Mouse (Mus musculus) lung, postnatal 25 days (tissue): Measurements from ENCODE around the gene Pus7.
A peak's percentile ranks its signal among the peaks of the same experiment; 100 is the strongest.

Experiments used
- DNase-seq: peaks from one replicate; pipeline ENCODE4 v3.0.0; 2022; ENCODE audit warnings: low spot score

Gene Pus7

DNA sequence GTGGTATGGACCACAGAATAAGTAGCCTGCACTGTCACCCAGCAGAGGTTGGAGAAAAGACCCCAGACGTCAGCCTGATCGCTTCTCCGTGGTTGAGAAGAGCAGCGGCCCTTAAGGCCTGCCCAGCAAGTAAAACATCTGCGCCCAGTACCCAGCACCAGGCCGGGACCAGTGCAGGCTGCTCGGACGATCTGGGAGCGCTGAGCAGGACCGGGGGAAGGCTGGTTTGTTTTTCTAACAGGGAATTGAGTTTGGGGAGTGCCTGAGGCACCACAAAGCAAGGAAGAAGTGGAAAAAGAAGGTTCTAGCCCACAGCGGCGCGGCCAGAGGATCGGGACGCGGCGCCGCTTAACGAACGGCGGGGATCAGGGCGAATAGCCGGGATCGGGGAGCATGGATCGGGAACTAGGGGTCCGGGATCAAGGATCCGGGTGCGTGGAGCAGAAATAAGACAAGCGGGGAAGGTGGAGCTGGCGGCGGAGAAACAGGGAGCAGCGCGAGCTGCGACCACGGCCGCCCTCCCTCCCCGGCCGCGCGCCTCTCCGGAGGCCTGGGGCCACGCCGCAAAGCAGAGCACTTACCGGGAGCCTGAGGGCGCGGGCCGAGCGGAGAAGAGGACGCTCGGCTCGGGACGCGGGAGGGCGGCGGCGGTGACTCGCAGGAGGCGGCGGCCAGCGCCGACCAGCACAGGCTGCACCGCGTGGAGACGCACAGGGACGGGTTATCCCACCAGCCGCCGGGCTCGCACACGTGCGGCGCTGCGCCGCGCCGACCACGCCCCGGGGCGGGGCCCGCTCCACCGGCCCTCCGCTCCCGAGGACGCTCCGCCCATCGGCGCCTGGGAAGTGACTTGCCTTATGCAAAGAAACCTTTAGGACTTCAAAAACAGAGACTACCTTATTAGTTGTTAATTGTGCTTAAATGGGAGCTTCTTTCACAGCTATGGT lies at the start of gene Pus7:
Gene Pus7, minus strand, starts transcription at position 781 of the 947 bp plus-strand sequence.
- DNase-seq, result peak; percentile 82

DNA sequence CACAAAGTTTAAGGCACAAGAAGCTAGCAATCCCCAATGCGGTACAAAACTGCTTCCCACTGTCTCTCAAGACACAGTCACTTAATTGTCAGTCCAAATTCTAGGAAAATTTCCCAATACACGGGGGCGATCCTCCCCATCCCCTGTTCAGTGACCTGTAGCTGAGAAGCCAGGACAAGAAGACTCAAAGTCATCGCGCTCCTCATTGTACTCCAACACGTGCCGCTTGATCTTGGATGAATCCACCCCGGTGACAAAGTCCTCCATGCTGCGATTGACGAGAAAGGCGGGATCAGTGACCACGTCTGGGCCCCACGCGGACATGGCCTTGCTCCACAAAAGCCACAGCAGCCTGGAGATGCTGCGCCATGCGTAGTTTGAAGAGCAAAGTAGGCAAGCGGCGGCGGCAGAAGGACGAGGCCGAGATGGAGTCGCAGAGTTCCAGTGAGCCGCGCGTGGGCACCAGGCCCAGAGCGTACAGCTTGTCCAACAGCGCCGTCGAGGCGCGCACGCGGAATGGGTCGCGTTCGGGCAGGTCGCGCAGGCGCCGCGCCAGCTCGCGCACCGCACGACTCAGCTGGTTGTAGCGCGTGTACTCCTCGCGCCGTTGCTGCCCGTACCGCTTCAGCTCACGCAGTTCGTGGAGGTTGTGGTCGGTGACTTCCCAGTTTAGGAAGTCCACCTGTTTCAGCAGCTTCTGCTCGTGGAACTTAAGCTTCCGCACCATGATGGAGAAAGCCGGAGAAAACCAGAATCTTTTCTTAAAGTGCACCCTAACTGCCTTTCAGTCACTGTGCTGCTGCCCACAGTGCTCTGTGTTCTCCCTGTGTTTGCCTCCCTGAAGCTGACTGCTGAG lies 47.6 kb upstream of the Pus7 start:
- no peak for DNase-seq

DNA sequence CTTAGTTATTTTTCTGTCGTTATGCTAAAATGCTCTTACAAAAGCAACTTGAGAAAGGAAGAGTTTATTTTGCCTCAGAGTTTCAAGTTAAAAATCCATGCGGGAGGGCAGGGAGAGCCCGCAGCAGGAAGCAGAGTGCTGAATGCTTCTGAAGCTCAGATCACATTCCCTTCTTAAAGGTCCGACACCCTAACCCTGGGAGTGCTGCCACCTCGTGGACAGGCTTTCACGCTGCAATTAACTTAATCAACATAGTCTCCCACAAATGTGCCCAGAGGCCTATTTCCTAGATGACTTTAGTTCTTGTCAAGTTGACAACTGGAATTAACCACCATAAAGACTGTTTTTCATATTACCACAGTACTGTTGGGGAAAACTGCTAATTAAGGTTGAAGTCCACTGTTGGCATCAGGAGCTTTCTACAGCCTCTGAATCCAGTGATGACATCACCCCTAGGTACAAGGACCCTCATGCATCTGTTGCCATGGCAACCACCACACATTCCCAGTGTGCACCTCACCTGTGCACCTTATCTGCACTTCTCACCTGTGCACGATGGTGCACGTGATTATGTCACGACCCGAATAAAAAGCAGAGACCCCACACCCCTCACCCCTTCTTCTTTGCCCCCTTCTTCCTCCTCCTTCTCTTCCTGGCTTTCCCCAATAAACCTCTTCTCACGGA lies 43.0 kb upstream of the Pus7 start:
- peak; percentile 61 for DNase-seq

DNA sequence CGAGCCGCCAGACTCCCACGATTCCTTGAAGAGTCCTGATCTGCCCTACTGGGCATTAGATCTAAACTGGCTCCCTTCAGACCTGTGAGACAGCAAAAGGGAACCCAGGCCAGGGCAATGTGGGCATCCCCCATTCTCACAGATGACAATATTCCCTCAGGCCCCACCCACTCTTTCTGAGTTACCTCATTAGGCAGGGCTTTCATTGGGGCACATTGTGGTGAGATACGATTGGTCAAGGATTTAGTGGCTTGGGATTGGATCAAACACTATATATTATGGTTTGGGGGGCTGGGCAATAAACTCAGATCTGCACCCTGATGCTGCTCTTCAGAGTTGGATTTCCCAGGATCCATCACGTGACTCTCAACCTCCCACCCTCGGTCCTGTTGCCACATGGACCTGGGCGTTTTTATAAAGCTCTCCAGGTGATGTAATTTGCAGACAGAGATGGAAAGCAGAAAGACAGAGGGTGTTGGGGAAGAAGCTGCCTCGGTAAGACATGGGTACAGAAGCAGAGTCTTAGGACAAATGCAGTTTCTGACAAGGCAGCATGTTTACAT lies 40.7 kb upstream of the Pus7 start:
- no peak for DNase-seq

DNA sequence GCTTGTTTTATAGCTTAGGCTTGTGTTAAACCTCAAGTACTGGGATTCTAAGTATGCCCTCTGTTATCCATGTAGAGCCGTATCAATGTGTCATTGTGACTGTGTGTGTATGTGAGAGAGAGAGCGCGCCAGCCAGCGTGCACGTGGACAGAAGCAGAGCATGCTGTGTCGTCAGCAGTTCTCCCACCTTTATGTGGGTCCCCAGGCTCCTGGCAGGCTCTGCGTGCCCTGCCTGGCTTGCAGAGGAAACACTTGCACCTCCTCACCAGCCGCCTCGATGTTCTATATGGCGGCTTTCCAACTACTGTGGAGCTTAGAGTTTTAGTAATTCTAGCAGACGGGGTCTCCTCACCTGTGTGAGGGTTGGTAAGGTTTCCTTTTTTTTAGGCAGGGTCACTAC lies 38.8 kb upstream of the Pus7 start:
- DNase-seq, result no peak

DNA sequence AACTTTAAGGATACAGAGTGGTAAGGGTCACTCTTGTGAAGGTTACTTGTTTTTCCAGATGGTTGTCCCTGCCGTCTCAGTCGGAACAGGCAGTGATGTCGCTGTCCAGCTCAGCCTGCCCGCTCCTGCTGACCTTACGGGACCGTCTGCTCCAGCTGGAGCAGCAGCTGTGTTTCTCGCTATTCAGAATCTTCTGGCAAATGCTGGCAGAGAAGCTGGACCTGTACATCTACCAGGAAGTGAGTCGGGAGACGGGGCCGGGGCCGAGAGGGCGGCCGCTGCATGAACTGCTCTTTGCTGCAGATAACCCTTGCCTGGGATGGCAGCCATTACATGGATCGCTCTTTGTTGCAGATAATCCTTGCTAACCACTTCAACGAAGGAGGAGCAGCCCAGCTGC lies 33.2 kb upstream of the Pus7 start:
- no peak for DNase-seq

DNA sequence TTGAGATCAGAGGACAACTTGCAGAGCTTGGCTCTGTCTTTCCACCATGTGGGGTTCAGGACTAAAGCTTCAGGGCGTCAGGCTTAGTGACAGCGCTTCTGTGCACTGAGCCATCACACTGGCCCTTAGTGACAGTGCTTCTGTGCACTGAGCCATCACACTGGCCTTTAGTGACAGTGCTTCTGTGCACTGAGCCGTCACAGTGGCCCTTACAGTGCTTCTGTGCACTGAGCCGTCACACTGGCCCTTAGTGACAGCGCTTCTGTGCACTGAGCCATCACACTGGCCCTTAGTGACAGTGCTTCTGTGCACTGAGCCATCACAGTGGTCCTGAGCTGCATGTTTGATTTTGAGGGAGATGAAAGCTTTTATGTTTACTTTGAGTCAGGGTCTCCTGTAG lies 31.3 kb upstream of the Pus7 start:
- no peak for DNase-seq

DNA sequence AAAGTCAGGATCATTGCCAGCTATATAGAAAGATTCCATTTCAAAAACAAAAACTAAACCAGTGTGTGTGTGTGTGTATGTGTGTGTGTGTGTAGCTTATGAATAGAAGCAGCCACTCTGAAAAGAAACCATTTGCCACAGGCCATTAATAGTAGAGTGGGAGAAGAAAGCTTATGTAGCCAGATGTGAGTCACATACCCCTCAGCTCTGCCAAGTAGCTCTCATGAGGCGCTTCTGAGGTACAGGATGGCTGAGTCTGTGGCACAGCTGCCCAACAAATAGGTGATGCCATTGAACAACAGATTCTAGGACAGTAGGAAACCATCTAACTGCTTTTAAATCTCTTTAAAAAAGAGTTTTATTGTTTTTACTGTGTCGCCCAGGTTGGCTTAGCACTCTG lies 9.2 kb upstream of the Pus7 start:
- DNase-seq, result no peak

DNA sequence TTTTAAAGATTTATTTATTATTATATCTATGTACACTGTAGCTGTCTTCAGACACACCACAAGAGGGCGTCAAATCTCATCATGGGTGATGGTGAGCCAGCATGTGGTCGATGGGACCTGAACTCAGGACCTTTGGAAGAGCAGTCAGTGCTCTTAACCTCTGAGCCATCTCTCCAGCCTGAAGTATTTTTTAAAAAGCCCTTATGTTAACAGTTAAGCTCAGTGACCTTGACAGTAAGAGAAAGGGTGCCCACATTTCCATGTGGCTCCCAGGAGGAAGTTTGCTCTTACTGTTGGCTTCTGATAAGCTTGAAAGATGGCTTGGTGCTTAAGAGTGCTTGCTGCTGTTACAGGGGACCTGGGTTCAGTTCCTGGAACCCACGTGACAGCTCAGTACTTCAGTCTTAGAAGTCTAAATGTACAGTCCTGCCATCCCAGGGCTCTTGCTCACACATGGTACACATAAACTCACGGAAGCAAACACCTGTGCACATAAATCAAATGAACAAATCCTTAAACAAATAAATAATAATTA lies 5.6 kb upstream of the Pus7 start:
- DNase-seq, result no peak

DNA sequence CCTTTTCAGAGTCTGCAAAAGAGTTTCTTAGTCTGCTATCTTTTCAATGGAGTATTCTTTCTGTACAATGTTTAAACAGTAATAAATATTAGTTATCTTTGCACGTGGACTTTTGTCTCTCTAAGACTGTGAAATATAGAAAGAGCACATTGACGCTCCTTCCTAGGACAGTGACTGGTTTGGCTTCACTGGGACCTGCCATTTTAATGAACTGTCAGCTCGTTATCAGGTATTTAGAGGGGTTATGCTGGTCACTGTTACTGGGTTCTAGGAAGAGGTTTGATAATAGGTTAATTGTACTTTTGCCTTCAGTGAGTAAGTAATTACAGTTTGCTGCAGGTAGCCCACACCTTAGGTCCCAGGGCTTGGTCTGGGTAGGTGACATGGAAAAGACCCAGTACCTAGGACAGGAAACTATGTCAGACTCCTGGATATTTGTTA lies 4.9 kb upstream of the Pus7 start:
- DNase-seq, result no peak

DNA sequence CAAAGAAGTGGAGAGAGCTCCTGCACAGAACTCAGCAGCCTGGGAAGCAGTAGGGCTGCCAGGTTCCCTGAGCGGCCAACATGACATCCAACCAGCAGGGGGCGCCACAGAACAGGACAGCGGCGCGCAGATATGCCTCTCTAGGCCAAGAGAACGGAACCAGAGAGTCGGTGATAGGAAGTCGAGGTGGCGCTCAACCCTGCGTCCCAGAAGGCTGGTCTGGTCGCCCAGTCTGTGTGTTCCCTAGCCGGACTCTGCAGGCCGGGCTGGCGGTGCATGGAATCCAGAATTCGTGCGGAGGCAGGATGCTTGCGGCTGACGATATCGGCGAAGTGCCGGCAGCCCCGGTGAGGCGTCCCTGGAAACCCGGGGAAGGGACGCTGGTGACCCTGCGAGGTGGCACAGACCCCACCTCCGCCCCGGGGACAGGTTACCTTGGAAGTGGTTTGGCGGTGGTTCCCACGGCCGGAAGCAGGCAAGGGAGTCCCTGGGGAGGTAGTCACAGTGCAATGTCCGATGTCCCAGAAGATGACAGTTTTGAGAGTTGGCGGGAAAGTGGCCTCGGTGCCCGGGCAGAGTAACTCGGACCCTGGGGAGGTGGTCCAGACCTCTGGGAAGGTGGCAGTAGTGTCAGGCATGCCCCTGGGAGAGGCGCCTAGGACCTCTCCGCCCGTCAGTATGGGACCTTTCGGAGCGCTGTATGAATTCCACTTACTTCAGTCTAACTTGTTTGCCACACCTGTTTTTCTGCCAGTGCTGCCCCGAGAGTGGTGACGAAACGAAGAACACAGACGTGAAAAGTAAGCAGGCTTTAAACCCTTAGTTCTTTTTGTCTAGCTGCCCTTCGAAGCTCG lies 4.3 kb upstream of the Pus7 start, which contains the start of gene Rint1:
Gene Rint1, plus strand, starts transcription at position 176 of the 854 bp plus-strand sequence.
- DNase-seq, result peak; percentile 94

DNA sequence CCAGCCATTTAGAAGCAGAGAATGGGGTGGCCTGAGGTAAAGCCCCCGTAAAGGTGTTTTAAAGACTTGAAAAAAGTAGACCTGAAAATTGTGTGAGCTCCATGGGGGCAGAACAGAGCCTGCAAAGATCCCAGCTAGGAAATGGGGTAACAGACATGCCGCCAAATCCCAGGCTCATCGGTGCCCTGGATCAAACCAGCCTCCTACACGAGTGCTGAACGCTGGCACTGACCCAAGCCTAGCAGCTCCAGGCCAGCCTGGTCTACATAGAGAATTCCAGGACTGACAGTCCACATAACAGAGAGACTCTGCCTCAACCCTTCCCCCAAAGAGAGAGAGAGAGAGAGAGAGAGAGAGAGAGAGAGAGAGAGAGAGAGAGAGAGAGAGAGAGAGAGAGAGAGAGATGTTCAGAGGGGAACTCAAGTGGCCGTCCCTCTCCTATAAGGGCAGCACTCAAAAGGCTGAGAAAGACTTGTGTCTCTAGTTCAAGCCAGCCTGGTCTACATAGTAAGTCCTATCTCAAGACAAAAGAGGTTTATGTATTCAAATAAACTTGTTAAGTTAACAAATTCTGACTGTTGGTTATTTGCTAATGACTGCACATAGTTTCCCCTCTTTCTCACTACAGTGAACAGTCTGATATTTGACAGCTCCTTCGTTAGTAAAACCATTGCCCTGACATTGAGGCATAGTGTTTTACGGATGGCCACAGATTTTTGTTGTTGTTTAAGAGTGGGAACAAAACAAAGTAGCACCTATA lies 1.3 kb downstream of the Pus7 start:
- DNase-seq, result no peak

DNA sequence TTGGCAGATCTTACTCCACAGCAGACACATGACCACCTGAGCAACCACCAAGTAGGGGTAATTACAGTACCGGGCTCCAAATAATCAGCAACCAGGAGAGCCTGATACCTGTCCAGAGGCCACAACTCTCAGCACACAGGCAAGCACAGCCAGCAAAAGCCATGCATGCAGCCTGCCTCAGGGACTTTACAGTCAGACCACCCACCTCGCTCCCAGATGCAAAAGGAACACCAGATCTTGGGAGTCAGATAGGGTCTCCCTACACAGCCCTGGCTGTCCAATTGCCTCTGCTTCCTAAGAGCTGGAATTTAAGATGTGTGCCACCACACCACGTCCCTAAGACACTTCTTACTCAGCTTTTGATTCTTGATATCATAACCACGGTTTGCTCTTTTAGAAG lies 2.3 kb downstream of the Pus7 start:
- DNase-seq, result no peak

DNA sequence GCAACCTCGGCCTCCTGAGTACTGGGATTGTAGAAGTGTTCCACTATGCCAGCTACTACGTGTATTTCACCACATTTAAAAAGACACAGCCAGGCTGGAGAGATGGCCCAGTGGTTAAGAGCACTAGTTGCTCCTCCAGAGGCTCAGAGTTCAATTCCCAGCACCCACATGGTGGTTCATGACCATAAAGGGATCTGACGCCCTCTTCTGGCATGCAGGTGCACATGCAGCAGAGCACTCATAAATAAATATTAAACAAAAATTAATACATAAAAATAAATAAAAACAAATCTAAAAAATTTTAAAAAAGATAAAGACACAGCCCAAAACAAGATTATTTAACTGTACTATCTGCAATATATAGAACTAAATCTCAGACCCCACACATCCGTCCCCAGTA lies 3.0 kb downstream of the Pus7 start:
- no peak for DNase-seq

DNA sequence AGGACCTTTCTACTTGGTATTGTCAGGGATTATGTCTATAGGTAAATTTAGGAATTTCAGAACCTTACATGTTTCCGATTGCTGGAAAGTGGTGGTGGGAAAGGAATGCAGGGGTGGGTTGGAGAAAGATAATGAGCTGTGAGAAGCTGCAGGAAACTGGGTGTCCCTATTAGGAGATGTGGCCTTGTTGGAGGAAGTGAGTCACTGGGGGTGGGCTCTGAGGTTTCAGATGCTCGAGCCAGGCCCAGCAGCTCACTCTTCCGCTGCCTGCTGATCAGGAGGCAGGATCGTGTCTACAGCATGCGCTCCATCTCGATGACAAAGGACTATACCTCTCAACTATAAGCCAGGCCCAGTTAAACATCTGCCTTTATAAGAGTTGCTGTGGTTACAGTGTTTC lies 9.3 kb downstream of the Pus7 start:
- DNase-seq, result no peak

DNA sequence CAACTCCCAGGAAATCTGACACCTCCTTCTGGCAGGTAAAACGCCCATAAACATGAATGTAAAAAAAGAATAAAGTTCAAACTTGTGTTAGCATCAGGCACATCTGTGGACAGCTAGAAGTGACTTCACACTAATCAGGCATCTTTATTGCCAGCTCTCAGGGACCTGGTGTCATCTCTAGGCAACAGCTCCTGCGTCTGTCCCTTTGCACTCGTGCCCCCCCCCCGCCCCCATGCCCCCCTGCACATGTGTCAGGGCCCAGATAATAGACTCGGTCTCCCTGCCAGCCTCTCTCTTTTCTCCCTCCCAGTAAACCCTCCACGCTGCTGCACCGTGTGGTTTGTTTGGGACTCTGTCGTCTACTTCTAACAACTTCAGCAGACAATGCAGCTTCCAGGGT lies 12.4 kb downstream of the Pus7 start:
- no peak for DNase-seq

DNA sequence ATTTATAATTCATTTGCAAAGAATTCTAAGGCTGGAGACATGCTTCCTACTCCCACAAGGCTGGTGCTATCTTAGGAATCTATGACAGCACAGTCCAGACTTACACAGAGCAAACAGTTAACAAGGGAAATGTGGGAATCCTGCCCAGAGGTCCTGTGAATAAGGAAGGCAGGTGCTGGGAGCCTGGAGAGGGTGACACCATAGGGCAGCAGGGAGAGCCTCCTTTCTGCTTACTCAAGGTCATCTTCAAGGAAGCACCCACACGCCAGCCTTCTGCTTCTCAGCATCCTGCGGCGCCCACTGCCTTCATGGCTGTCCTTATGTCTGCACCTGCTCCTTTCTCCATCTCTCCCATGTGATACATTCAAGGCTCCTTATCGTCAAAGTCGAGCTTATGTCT lies 19.0 kb downstream of the Pus7 start:
- DNase-seq, result no peak

DNA sequence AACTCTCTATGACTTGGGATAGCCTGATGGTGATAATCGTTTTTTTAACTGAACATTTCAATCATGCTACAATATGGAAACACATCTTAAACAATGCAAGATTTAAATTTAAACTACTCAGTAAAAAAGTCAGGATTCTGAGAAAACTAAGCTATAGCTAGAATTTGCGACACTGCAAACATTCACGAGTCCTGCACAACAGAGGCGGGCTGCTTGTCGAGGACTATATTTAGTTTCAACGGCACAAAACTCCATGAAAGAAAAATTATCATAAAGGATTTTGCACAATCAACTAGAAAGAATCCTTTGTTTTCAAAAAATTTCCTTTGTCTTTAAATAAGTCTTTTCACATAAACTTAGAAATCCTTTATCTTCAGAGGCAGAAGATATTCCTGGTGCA lies 21.0 kb downstream of the Pus7 start:
- no peak for DNase-seq

DNA sequence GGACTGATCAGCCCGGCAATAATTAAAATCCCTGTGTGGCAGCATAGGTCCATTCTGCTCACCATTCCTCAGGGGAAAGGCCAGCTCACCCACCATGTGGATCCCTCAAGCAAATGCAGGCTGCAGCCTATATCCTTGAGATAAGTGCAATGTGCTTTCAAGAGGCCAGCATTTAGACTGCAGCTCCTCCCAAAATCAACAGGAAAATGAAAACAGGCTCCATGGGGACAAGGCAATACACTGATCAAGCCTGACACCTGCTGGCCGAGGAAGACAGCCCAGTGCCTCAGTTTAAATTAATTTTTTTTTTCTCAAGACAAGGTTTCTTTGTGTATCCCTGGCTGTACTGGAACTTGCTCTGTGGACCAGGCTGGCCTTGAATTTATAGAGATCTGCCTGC lies 24.9 kb downstream of the Pus7 start:
- peak; percentile 35 for DNase-seq

DNA sequence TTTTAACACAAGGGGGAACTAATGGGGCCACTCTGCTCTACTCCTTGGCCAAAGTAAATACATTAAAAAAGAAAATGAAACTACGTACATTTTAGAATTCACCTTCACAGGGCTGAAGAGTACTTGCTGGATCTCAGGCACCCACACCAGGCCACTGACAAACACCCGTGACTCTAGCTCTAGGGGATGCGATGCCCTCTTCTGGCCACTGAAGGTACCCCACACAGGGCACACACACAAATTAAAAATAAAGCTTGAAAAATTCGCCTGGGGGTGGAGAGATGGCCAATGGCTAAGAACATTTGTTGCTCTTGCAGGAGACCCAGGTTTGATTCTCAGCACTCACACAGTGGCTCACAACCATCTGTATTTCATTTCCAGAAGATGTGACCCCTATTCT lies 27.1 kb downstream of the Pus7 start:
- DNase-seq, result no peak
